Mouse (Mus musculus) stomach, postnatal 0 days (tissue): Measurements from ENCODE around the gene Tusc1. TPM values are rescaled to one million over a fixed set of nuclear protein-coding genes. Genes with fewer than 3 reads are reported as not detected.

ENCODE experiments used
- ATAC-seq: fragments of 200-750 bp; cut with Nextera tagmentation; 2 replicates; pipeline ENCODE4 v1.8.0; 2017; ENCODE audit not compliant: low FRiP score, low TSS enrichment
- DNase-seq: peaks from one replicate; pipeline ENCODE4 v3.0.0-alpha.2; 2016; ENCODE audit warnings: low spot score
- H3K27ac ChIP-seq: fragments of 300-500 bp; sonication (generic); replicated peaks from 2 replicates; pipeline ENCODE4 v1.5.1; 2014; ENCODE audit warnings: mild to moderate bottlenecking, control low read depth
- H3K27me3 ChIP-seq: fragments of 300-500 bp; sonication (generic); 2 replicates; pipeline ENCODE4 v1.6.1; 2014; ENCODE audit warnings: low read length; ENCODE audit not compliant: control insufficient read depth, insufficient read depth
- H3K36me3 ChIP-seq: fragments of 300-500 bp; sonication (generic); 2 replicates; pipeline ENCODE4 v1.6.1; 2014; ENCODE audit warnings: low read length, mixed read lengths; ENCODE audit not compliant: control insufficient read depth, insufficient read depth
- H3K4me1 ChIP-seq: fragments of 300-500 bp; sonication (generic); replicated peaks from 2 replicates; pipeline ENCODE4 v1.6.1; 2014; ENCODE audit warnings: antibody characterized with exemption; ENCODE audit not compliant: control insufficient read depth, insufficient read depth
- H3K4me2 ChIP-seq: fragments of 300-500 bp; sonication (generic); replicated peaks from 2 replicates; pipeline ENCODE4 v1.6.1; 2014; ENCODE audit warnings: low read depth, mild to moderate bottlenecking, control low read depth, moderate library complexity
- H3K4me3 ChIP-seq: fragments of 300-500 bp; sonication (generic); 2 replicates; pipeline ENCODE4 v1.5.1; 2014; ENCODE audit warnings: low read depth, low read length, control low read depth
- H3K9ac ChIP-seq: fragments of 300-500 bp; sonication (generic); 2 replicates; pipeline ENCODE4 v1.6.1; 2014; ENCODE audit warnings: mild to moderate bottlenecking, low read length, control low read depth, mixed read lengths
- H3K9me3 ChIP-seq: fragments of 300-500 bp; sonication (generic); 2 replicates; pipeline ENCODE4 v1.6.1; 2016; ENCODE audit warnings: low read length; ENCODE audit not compliant: control insufficient read depth
- CTCF ChIP-seq: IDR thresholded peaks from 2 replicates; pipeline ENCODE4 v1.5.1; 2016; ENCODE audit warnings: antibody characterized with exemption, low read depth, mild to moderate bottlenecking, moderate library complexity
- EP300 ChIP-seq: optimal IDR thresholded peaks from 2 replicates; pipeline ENCODE3; 2016; ENCODE audit warnings: antibody characterized with exemption
- WGBS: fragments of 180-500 bp; shearing (Covaris S2); extraction: QIAGEN DNeasy Blood & Tissue Kit; methylation state at CpG from one replicate; pipeline ENCODE4 v1.1.7; 2014; 5-methylcytosine and 5-hydroxymethylcytosine counted together
- polyA plus RNA-seq: library from polyadenylated mRNA; unstranded; fragments of >200 nt; fragmentation: Nextera tagmentation; extraction: Ambion mirVana; gene quantifications from 2 replicates; pipeline ENCODE4 v1.2.1, GENCODE M21; 2015

Tusc1 gene
- polyA plus RNA-seq, 1 experiment from 2014 or later = 5.1 TPM

- Histone ChIP-seq H3K4me2 (no peak overlapping the region), H3K4me1 (no peaks in the 10 kb centered on the region), H3K36me3 (no peaks in the 10 kb centered on the region), H3K9ac (no peak overlapping the region), H3K9me3 (no peaks in the 10 kb centered on the region), H3K4me3 (no peak overlapping the region), H3K27me3 (no peaks in the 10 kb centered on the region), H3K27ac (no peak overlapping the region)
- WGBS = 78% methylated on average over 3 of the region's 3 CpGs
- no peak for DNase-seq
- TF ChIP-seq EP300 (no peak), CTCF (no peak)
- no peak for ATAC-seq
Observed at GRCm38 (mm10) chr4:93307486-93307885, 27.8 kb downstream of the Tusc1 start.

DNA sequence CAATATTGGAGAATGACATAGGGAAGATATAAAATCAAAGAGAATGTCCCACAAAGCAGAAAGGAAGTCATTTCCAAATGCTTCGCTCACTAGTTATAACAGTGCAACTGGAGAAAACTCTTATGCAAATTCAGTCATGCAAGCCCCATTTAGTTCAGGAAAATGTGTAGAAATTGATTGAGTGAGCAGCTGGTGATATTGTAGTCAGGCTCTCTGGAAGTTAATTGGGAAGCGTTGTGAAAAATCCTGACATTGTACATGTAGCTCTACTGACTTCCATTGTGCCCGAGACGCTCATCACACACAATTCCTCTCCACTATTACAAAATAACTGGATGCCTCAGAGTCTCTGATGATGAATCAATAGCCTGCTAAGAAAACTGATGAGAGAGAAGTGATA, 49.2 kb downstream of the Tusc1 start:
- no peak overlapping the region for H3K9ac ChIP-seq
- no peak overlapping the region for H3K27ac ChIP-seq
- H3K4me1 ChIP-seq = no peaks in the 10 kb centered on the region
- H3K36me3 ChIP-seq = no peaks in the 10 kb centered on the region
- DNase-seq = no peak
- H3K27me3 ChIP-seq = no peaks in the 10 kb centered on the region
- no peaks in the 10 kb centered on the region for H3K9me3 ChIP-seq
- ATAC-seq = no peak
- TF ChIP-seq CTCF (no peak), EP300 (no peak)
- H3K4me3 ChIP-seq = no peak overlapping the region
- WGBS = 91% methylated on average over 4 of the region's 4 CpGs
- no peak overlapping the region for H3K4me2 ChIP-seq
